Mouse (Mus musculus) heart, adult 2 months (tissue): ENCODE measurements around the gene Rnft2.

Experiments
- CTCF ChIP-seq: fragments of 200-600 bp; IDR thresholded peaks from 2 replicates; pipeline ENCODE4 v1.8.1; 2022; ENCODE audit warnings: antibody characterized with exemption, mild to moderate bottlenecking, moderate library complexity
- POLR2A ChIP-seq: fragments of 200-500 bp; IDR thresholded peaks from 2 replicates; pipeline ENCODE4 v1.6.1; 2011; ENCODE audit warnings: mild to moderate bottlenecking, low read depth, low read length, control low read depth; ENCODE audit not compliant: insufficient read depth

- TF ChIP-seq CTCF: no peak
- TF ChIP-seq POLR2A: no peak
Observed at GRCm38 (mm10) chr5:118177640-118178039, 67.3 kb downstream of the Rnft2 start.
